In genomic region chr13:80886664-80887210, GRCm38 (mm10) we compare ENCODE assay signal across 8 mouse cellular contexts. TPM values are rescaled to one million over a fixed set of nuclear protein-coding genes. Genes with fewer than 3 reads are reported as not detected.
DNase-seq lines count a peak whose midpoint lies in the region; ATAC-seq and TF ChIP-seq lines count a peak whose summit lies in the region.

No protein-coding gene starts in this region.

- H3K27ac ChIP-seq in heart, embryonic 13.5 days (replicated peaks): peak overlapping the region; percentile 100
- H3K27ac ChIP-seq in forebrain, embryonic 16.5 days (ENCODE audit: low read length): peak overlapping the region; percentile 100

- H3K27me3 ChIP-seq in heart, embryonic 13.5 days (replicated peaks): no peaks in the 10 kb centered on the region
- H3K27me3 ChIP-seq in G1E (ENCODE audit: insufficient read depth, low read length): no peaks in the 10 kb centered on the region
- H3K27me3 ChIP-seq in forebrain, embryonic 16.5 days (replicated peaks; ENCODE audit: control insufficient read depth, insufficient read depth, low read length): no peaks in the 10 kb centered on the region

- H3K4me2 ChIP-seq in heart, embryonic 13.5 days: peak overlapping the region; percentile 72
- peak overlapping the region; percentile 75 for H3K4me2 ChIP-seq in forebrain, embryonic 16.5 days (ENCODE audit: low read length)

- H3K9ac ChIP-seq in heart, embryonic 13.5 days: peak overlapping the region; percentile 100
- H3K9ac ChIP-seq in forebrain, embryonic 16.5 days (replicated peaks; ENCODE audit: low read depth, low read length): peak overlapping the region; percentile 100

- no peak for DNase-seq in heart, postnatal 14 days
- DNase-seq in G1E (ENCODE audit: low spot score): no peak
- peak; percentile 13 for DNase-seq in mesoderm, embryonic 11.5 days (ENCODE audit: low read depth, low spot score)
- DNase-seq in left cerebral cortex, adult 8-10 months (ENCODE audit: low spot score in 2 of 2): no peak
- DNase-seq in cerebellum, postnatal 36 days: no peak

- intact Hi-C loops in heart, postnatal 14 days (cut with DNase I): loop anchor here (5.0 to 10.0 kb wide), 3 partner anchors 46 to 898 kb away; partner anchors contain the start of genes Cetn3 and Lysmd3

- TF ChIP-seq CTCF in G1E (IDR thresholded peaks at IDR 0.05; ENCODE audit: low read depth, low read length): no peak

- H3K4me3 ChIP-seq in heart, embryonic 13.5 days: peak overlapping the region; percentile 91
- H3K4me3 ChIP-seq in G1E (ENCODE audit: low read depth, low read length): peak overlapping the region; percentile 79
- peak overlapping the region; percentile 97 for H3K4me3 ChIP-seq in forebrain, embryonic 16.5 days (replicated peaks; ENCODE audit: low read length)

- no peak for ATAC-seq in heart, embryonic 13.5 days (ENCODE audit: extremely low read depth, insufficient number of reproducible peaks, low FRiP score, low TSS enrichment)
- no peak for ATAC-seq in G1E (ENCODE audit: extremely low read depth, insufficient number of reproducible peaks, low FRiP score, poor library complexity, severe bottlenecking)
- no peak for ATAC-seq in forebrain, embryonic 16.5 days
- no peak for ATAC-seq in megakaryocyte-erythroid progenitor cell, adult 5-6 weeks (replicated peaks; ENCODE audit: low FRiP score, low TSS enrichment, poor library complexity, severe bottlenecking)

- WGBS in heart, embryonic 13.5 days: 15% methylated on average over 6 of the region's 6 CpGs
- 13% methylated on average over 6 of the region's 6 CpGs for WGBS in forebrain, embryonic 16.5 days

- no peaks in the 10 kb centered on the region for H3K9me3 ChIP-seq in heart, embryonic 13.5 days
- no peaks in the 10 kb centered on the region for H3K9me3 ChIP-seq in G1E (replicated peaks)
- no peaks in the 10 kb centered on the region for H3K9me3 ChIP-seq in forebrain, embryonic 16.5 days (ENCODE audit: control insufficient read depth, low read length)

- peaks cover 31% of the 10 kb centered on the region for H3K36me3 ChIP-seq in heart, embryonic 13.5 days
- H3K36me3 ChIP-seq in G1E (replicated peaks): peaks cover 25% of the 10 kb centered on the region
- peaks cover 23% of the 10 kb centered on the region for H3K36me3 ChIP-seq in forebrain, embryonic 16.5 days (ENCODE audit: control insufficient read depth, insufficient read depth)

- H3K4me1 ChIP-seq in heart, embryonic 13.5 days: peaks cover 14% of the 10 kb centered on the region
- H3K4me1 ChIP-seq in G1E (ENCODE audit: insufficient read depth, low read depth, low read length): peaks cover 4% of the 10 kb centered on the region; the same call in 1 of the 2 replicates
- peaks cover 8% of the 10 kb centered on the region for H3K4me1 ChIP-seq in forebrain, embryonic 16.5 days (replicated peaks; ENCODE audit: control insufficient read depth, insufficient read depth, low read length)

RNA-seq across cellular contexts. Expression of gene Arrdc3, which starts 3.6 kb away (rescaled TPM):
- 42.8 and 45.0 TPM in 2 replicates for polyA plus RNA-seq in heart, embryonic 13.5 days (2015; fragmentation: Nextera tagmentation; extraction: Ambion mirVana)
- total RNA-seq in heart, postnatal 14 days (2021): 10 to 100 TPM; 32.7 to 34.9 TPM
- total RNA-seq in G1E (2014; fragmentation: Nextera tagmentation) (67.8 and 106 TPM in 2 replicates), G1E (2017) (11.7 and 13.3 TPM in 2 replicates)
- polyA plus RNA-seq in G1E (2012): 1.1 and 2.2 TPM in 2 replicates
- 69.8 and 81.0 TPM in 2 replicates for polyA plus RNA-seq in forebrain, embryonic 16.5 days (2015; fragmentation: Nextera tagmentation; extraction: Ambion mirVana)
- 17.6 and 32.8 TPM in 2 replicates for total RNA-seq in megakaryocyte-erythroid progenitor cell, adult 5-6 weeks (2014; fragmentation: Nextera tagmentation)
- 18.9 and 31.6 TPM in 2 replicates for total RNA-seq in megakaryocyte-erythroid progenitor cell, adult 5-6 weeks (2017)
- 10 to 100 TPM; 42.5 to 55.6 (median 46.6) TPM for total RNA-seq in left cerebral cortex, adult 8-10 months (2022)
